Mouse (Mus musculus): Measurements from ENCODE around the gene Prkca. TPM values are rescaled to one million over a fixed set of nuclear protein-coding genes. Genes with fewer than 3 reads are reported as not detected.

The Prkca gene
- total RNA-seq, 2 experiments from 2014 or later: 186 to 189 TPM

DNA sequence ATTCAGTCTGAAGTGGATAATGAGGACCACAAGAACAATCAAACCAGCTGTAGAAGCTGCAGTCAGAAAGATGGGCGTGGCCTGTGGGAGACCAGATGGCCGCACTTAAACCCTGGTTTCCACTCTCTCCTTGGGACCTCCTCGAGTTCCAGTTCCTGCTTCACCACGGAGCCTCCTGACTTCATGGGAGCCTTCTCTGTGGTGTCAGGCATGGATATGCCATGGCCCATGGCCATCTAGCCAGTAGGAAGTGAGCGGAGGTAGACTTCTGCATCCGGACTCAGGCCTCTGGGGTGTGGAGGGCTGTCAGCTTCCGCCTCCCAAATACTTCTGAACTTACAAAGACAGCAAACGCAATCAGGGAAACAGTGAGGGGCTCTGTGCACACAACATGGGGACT is 121.1 kb downstream of the Prkca start:
- no peak for TF ChIP-seq CTCF (IDR thresholded peaks at IDR 0.05)
- DNase-seq (ENCODE audit: extremely low spot score in 1 of 2, low spot score in 2 of 2): no peak
- Histone ChIP-seq H3K27ac (peak overlapping the region; percentile 71), H3K4me3 (no peak overlapping the region)
- intact Hi-C loops (cut with DNase I): loop anchor here (5.0 kb wide), 2 partner anchors 70 to 85 kb away; no protein-coding TSS in a partner anchor

DNA sequence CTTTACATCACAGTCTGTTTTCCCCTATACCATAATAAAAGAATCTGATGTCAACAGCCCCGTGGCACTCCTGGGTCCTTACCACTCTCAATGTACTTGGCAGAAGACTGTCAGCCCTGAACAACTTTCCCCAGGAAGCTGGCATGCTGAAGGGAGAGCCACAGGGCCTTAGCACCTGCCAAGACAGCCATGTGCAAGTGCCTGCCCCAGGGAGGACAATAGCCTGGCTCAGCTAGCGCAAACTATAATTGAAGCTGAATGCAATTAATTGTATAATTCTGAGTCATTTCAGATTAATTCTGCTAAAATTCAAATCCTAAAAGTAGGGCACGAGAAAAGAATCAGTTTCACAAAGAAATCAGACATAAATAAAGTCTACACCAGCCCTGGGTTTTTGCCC is 121.7 kb downstream of the Prkca start:
- Histone ChIP-seq H3K27ac (peak overlapping the region; percentile 71), H3K4me3 (no peak overlapping the region)
- TF ChIP-seq CTCF (IDR thresholded peaks at IDR 0.05): no peak
- DNase-seq (ENCODE audit: extremely low spot score in 1 of 2, low spot score in 2 of 2): no peak
- intact Hi-C loops (cut with DNase I): loop anchor here (5.0 kb wide), 2 partner anchors 70 to 85 kb away; no protein-coding TSS in a partner anchor

DNA sequence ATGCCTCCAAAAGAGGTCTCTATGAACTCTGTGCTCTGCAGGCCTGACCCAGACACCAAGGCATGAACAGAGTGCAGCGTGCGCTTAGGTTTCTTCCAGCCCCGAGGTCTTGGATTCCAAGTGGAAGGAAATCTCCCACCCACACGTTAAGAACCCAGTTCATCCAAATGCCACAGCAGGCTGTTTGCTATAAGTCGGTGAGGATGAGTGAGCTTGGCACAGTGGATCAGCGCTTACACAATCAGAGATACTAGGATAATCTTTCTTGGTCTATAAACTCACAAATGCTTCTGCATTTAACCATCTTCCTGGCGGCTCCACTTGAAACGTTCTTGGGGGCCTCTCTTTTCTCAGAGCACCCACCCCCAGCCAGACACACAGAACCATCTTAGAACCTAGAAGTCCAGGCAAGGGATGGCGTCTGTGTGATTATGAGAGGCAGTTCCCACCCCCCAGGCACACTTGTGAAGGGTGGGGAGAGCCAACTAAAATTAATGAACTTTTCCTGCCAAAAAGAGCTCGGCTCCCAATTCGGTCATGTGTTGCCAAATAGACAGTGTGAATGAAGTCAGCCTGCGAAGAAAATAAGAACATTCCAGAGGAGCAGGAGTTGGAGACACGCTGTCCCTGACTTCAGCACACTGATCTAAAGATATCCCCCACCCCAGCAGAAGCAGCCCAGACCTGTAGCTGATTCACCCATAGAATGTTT is 122.4 kb downstream of the Prkca start:
- Histone ChIP-seq H3K27ac (peak overlapping the region; percentile 76), H3K4me3 (no peak overlapping the region)
- intact Hi-C loops (cut with DNase I): loop anchor here (1.0 to 5.0 kb wide), 4 partner anchors 44 to 122 kb away; partner anchors contain the start of genes Apoh and Prkca
- DNase-seq (ENCODE audit: extremely low spot score in 1 of 2, low spot score in 2 of 2): peak; percentile 27 to 43
- no peak for TF ChIP-seq CTCF (IDR thresholded peaks at IDR 0.05)

DNA sequence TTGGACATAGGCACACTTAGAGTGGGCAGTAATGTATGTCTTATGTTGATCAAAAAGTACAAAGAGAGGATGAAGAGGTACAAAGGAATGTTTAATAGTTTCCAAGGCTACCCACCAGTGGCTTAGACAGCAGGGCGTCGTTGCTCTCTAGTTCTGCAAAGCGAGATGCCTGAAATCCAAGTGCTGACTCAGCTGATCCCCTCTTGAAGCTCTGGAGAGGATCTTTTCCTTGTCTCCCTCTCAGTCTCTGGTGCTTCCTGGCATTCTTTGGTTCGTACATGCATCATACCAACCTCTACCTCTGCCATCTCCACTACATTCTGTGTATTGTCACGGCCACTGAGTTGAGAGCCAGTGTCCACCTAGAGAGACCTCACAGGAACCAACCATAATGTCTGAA is 123.1 kb downstream of the Prkca start:
- no peak for TF ChIP-seq CTCF (IDR thresholded peaks at IDR 0.05)
- Histone ChIP-seq H3K27ac (peak overlapping the region; percentile 76), H3K4me3 (no peak overlapping the region)
- intact Hi-C loops (cut with DNase I): loop anchor here (1.0 to 5.0 kb wide), 4 partner anchors 44 to 123 kb away; partner anchors contain the start of genes Apoh and Prkca
- no peak for DNase-seq (ENCODE audit: extremely low spot score in 1 of 2, low spot score in 2 of 2)

DNA sequence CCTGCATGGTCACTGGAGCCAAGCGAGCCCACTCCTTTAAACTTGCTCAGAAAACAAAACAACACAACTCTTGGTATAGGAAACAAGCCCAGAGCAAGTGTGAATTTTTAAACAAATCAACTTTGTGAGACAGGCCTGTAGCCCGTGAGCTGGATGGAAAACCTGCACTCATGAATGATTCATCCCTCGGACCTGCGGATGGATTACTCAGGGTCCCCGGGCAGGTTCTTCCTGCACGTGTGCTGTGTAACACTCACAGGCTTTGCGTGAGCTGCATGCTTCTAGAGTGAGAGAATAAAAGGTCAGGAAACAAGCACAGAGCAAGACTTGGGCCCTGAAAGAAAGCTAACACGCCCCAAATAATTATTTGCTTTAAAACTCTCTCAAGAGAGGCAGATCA is 126.7 kb downstream of the Prkca start:
- no peak for TF ChIP-seq CTCF (IDR thresholded peaks at IDR 0.05)
- intact Hi-C loops (cut with DNase I): no loop called here
- no peak overlapping the region for H3K4me3 ChIP-seq
- DNase-seq (ENCODE audit: extremely low spot score in 1 of 2, low spot score in 2 of 2): no peak
- no peak overlapping the region for H3K27ac ChIP-seq

DNA sequence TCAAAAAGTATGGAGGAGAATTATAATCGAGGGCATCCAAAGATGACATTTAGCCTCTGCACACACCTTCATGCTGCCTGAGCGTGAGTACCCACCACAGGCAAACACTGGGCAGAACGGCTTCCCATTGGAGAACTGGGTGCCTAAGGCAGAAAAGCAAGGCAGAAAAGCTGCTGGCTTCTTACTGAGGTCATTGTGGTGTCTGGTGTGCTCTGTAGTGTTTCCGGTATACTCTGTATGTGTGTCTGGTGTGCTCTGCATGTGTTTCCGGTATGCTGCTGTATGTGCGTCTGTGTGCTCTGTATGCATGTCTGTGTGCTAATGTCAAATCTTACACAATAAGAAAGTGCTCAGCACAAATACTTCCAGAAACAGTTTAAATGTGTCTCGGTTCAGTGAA is 127.7 kb downstream of the Prkca start:
- no peak overlapping the region for H3K27ac ChIP-seq
- DNase-seq (ENCODE audit: extremely low spot score in 1 of 2, low spot score in 2 of 2): no peak
- TF ChIP-seq CTCF (IDR thresholded peaks at IDR 0.05): no peak
- no peak overlapping the region for H3K4me3 ChIP-seq
- intact Hi-C loops (cut with DNase I): no loop called here

DNA sequence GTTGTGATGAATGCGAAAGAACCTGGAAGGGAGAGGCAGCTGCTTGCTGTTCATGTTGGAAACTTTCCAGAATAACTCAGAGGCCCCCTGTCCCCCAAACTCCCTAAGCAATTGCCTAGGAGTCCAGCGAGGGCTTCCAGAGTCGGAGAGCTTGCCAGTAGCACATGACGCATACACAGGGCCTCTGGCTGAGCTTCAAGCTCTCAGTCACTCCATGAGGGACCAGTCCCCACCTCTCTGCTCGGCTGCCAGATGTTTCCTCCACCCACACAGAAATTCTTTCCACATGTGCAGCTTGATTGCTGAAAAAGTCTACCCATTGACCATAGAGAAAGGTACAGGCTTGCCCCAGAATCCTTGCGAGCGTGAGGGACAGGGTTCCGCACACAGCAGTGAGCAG is 128.3 kb downstream of the Prkca start:
- Histone ChIP-seq H3K4me3 (no peak overlapping the region), H3K27ac (no peak overlapping the region)
- peak in 1 of 2 experiments; percentile 24 for DNase-seq (ENCODE audit: extremely low spot score in 1 of 2, low spot score in 2 of 2)
- intact Hi-C loops (cut with DNase I): no loop called here
- no peak for TF ChIP-seq CTCF (IDR thresholded peaks at IDR 0.05)

DNA sequence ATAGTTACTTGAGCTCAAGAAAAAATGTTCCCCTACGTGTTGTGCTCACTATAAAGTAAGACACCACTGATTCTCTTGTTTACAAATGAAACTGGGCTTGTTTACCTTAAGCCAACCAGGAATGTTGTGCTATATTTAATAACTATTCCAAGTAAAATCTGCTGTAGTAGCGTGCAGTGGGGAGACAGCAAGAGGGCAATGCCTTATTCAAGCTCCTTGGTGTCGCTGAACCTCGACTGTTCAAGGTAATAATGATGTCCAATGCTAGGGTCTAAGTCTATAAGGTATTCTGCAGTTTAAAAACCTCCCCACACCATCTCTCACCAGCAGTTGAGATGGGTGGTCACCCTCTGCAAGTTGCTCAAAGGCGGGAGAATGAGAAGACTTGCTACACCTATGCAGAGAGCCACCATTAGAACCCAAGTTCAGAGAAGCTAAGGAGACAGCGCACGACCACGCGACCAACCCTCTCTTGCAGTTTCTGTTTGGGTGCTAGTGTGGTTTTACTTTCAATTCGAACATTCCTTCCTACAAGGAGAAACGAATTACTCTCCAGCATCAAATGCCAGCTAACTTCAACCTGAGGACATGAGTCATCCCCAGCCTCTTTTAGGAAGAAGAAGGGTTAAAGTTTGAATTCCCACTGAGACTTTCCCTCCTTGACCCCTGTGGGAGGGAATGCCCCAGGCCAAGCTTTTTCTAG is 129.1 kb downstream of the Prkca start:
- no peak for DNase-seq (ENCODE audit: extremely low spot score in 1 of 2, low spot score in 2 of 2)
- intact Hi-C loops (cut with DNase I): no loop called here
- no peak overlapping the region for H3K27ac ChIP-seq
- H3K4me3 ChIP-seq: no peak overlapping the region
- no peak for TF ChIP-seq CTCF (IDR thresholded peaks at IDR 0.05)

DNA sequence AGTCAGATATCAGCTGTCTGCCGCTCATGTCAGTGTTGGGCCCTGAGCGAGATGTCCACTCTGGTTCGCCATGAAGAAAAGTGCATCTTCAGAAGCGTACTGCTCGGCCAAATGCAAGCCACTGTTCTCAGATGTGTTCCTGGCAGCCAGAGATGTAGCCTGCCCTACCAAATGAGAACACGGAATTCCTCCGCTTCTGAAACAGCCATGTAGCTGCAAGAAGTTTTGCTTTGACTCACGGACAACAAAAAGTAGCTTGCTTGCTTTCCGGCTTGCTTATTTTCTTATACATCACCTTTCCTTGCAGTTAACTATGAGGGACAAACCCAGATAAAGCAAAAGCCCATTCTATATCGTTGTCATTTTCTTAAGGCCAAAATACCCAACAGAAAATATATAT is 129.9 kb downstream of the Prkca start:
- TF ChIP-seq CTCF (IDR thresholded peaks at IDR 0.05): no peak
- no peak overlapping the region for H3K4me3 ChIP-seq
- DNase-seq (ENCODE audit: extremely low spot score in 1 of 2, low spot score in 2 of 2): no peak
- H3K27ac ChIP-seq: no peak overlapping the region
- intact Hi-C loops (cut with DNase I): no loop called here

DNA sequence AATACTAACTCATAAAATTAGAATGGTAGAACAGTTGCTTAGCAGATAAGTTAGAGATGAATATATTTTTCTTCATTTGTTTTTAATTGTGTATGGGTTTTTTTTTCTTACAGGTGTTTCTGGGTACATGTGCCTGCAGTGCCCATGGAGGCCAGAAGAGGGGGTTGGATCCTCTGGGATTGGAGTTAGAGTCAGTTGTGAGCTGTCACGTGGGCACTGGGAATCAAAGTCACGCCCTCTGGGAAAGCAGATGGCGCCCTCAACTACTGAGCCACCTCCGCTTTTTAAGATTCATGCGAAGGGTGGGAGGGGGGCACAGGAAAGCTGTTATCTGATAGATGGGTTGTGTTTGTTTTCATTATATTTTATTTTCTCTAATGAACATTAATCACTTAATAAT is 131.1 kb downstream of the Prkca start:
- intact Hi-C loops (cut with DNase I): no loop called here
- DNase-seq (ENCODE audit: extremely low spot score in 1 of 2, low spot score in 2 of 2): no peak
- peak; percentile 37 for TF ChIP-seq CTCF (IDR thresholded peaks at IDR 0.05)
- H3K4me3 ChIP-seq: no peak overlapping the region
- H3K27ac ChIP-seq: no peak overlapping the region

DNA sequence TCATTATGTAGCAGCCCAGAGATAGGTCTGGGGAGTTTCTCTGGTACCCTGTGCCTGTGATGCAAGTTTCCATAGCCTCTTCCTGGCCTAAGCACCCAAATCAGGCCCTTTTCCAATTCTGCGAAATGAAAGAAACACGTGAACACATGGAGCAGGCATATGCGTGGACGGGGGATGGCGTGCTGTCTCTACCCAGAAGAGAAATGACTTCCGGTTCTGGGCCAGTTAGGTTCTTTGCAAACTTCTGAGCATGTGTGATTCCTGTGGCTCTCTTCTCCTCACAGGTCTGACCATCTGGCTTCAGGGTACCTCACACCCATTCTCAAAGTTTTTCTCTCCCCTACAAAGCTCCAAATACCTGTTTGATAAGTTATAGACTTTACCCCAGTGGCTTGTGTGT is 131.7 kb downstream of the Prkca start:
- Histone ChIP-seq H3K27ac (no peak overlapping the region), H3K4me3 (no peak overlapping the region)
- no peak for DNase-seq (ENCODE audit: extremely low spot score in 1 of 2, low spot score in 2 of 2)
- no peak for TF ChIP-seq CTCF (IDR thresholded peaks at IDR 0.05)
- intact Hi-C loops (cut with DNase I): no loop called here

DNA sequence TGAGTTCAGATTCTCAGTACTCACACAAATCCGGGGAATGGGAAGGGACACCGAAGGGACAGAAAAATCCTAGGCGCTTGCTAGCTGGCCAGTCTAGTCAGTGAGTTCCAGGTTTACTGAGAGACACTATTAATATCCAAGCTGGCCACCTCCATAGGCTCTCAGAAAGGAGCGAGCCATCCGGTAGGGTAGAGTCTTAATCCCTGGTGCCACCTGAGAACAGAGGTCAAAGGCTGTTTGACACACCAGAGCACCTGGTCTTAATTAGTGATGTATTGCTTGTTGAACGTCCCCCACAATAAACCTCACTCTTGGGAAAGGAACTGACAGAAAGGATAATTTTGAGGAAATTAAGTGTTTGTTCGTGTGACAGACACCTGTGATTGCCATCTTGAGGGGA is 133.0 kb downstream of the Prkca start:
- DNase-seq (ENCODE audit: extremely low spot score in 1 of 2, low spot score in 2 of 2): no peak
- intact Hi-C loops (cut with DNase I): no loop called here
- TF ChIP-seq CTCF (IDR thresholded peaks at IDR 0.05): no peak
- H3K4me3 ChIP-seq: no peak overlapping the region
- H3K27ac ChIP-seq: no peak overlapping the region
